Mouse (Mus musculus): Measurements from ENCODE around the gene Tns1. TPM values are rescaled to one million over a fixed set of nuclear protein-coding genes. Genes with fewer than 3 reads are reported as not detected.
"Not testable (repeated sequence)": the region's sequence is repeated elsewhere in the genome, so short reads cannot be mapped to it uniquely, and the experiment has no call there.

The Tns1 gene
- 38.8 and 39.4 TPM in 2 replicates for polyA plus RNA-seq (2016; fragmentation: Nextera tagmentation; extraction: Ambion mirVana)

DNA sequence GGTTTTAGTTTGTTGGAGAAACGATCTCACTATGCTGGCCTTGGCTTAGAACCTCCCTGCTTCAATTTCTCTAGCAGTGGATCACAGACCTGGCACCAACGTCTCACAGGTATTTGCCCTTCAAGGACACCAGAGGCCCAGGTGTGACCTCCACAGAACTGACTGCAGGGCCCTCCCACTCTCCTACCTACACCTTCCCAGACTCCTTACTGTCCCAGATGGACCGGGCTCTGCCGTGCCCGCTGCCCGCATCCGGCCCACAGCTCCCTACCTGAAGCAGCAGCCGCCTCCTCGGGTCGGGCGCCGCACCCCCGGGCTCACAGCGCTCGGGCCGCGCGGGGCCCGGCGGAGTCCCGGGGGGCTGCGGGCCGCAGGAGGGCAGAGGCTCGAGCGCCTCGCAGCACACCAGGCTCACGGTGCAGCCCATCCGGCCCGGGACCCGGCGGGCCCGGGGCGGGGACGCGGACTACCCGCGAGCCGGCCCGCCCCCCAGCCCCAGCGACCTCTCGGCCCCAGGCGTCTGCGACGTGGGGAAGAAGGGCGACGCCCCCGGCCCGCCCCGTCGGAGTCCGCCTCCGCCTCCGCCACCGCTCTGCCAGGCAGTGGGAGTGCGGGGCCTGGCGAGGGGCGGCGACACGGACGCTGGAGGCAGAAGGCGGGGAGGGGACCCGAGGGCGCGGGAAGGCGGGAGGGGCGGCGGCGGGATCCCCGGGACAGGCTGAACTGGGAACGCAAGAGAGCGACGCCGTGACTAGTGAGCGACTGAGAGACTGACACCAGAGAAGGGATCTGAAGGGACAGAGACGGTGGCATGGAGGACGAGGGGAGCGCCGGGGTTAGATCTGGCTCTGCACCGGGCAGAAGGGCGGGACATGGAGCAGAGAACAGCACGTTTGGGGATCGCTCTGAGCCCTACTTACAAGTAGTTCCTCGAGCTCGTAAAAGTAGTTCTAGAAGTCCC is at the start of gene Tns1:
Gene Tns1, minus strand, starts transcription at position 429 of the 961 bp plus-strand sequence.
- H3K9me3 ChIP-seq, result no peaks in the 10 kb centered on the region
- peak within 1 kb of the TSS; percentile 58 for H3K4me3 ChIP-seq
- ATAC-seq (ENCODE audit: insufficient number of reproducible peaks, insufficient read depth, low FRiP score, low TSS enrichment), result peak; percentile 59; the same call in 1 of the 2 replicates
- peaks cover 7% of the 10 kb centered on the region; the same call in 1 of the 2 replicates for H3K4me1 ChIP-seq
- H3K4me2 ChIP-seq (replicated peaks), result peak within 1 kb of the TSS; percentile 97
- peaks cover 33% of the 10 kb centered on the region for H3K27me3 ChIP-seq
- no peaks in the 10 kb centered on the region for H3K36me3 ChIP-seq
- H3K9ac ChIP-seq, result peak within 1 kb of the TSS; percentile 75
- H3K27ac ChIP-seq, result no peak within 1 kb of the TSS
- WGBS, result 1% methylated on average over 76 of the region's 84 CpGs

DNA sequence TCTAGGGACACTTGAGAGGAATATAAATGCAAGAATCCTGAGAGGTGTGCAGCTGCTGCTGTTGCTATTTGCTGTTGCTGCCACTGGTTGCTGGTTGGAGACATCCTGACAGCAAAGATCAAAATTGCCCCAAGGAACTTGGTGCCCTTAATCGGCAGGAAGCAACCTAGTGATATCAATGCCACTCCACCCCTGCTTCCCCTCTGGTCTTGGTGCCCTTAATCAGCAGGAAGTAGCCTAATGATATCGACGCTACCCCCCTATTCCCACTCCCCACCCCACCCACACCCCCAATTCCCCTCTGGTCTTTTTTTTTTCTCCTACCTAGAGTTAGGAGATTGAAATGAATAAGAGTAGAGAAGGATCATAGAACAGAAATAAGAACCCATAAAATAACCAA is 48.5 kb upstream of the Tns1 start:
- Histone ChIP-seq H3K9me3 (no peaks in the 10 kb centered on the region), H3K4me2 (replicated peaks) (no peak overlapping the region), H3K9ac (no peak overlapping the region), H3K4me3 (no peak overlapping the region), H3K36me3 (no peaks in the 10 kb centered on the region), H3K27ac (no peak overlapping the region), H3K27me3 (no peaks in the 10 kb centered on the region), H3K4me1 (no peaks in the 10 kb centered on the region)
- 72% methylated on average over 3 of the region's 3 CpGs for WGBS
- no peak for ATAC-seq (ENCODE audit: insufficient number of reproducible peaks, insufficient read depth, low FRiP score, low TSS enrichment)

DNA sequence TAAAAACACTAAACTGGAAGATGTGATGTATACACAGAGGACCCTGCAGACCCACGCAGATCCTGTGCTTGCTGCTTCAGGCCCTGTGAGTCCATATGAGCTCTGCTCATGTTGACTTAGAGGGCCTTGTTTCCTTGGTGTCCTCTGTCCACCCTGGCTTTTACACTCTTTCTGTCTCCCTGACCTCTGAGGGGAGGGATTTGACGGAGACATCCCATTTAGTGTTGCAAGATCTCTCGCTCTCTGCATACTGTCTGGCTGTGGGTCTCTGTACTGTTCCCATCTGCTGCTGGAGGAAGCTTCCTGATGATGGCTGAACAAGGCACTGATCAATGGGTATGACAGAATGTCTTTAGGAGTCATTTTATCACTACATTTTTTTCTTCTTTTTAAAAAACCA is 45.5 kb upstream of the Tns1 start:
- Histone ChIP-seq H3K4me2 (replicated peaks) (no peak overlapping the region), H3K27me3 (no peaks in the 10 kb centered on the region), H3K36me3 (no peaks in the 10 kb centered on the region), H3K9ac (no peak overlapping the region), H3K27ac (no peak overlapping the region), H3K4me3 (no peak overlapping the region), H3K4me1 (no peaks in the 10 kb centered on the region), H3K9me3 (no peaks in the 10 kb centered on the region)
- ATAC-seq (ENCODE audit: insufficient number of reproducible peaks, insufficient read depth, low FRiP score, low TSS enrichment), result no peak
- WGBS, result 91% methylated on average over 3 of the region's 3 CpGs

DNA sequence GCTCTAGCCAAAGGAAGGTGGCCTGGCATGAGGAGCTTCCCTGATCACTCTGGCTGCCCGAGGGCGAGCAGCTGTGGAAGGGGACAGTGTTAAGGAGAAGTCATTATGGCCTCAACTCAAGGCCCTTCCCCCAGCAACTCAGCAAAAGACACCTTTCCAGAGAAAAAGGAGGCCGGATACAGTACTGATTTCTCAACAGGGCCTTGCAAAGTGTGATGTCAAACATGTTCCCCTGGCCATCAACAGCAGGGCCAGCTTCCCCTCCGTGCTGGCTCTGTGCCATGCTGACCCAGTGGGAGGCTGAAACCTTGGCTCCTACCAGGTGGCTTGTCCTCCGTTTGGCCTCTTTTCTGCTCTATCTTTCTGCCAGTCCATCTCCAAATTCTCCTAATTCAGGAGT is 42.9 kb upstream of the Tns1 start:
- H3K4me2 ChIP-seq (replicated peaks), result no peak overlapping the region
- H3K27ac ChIP-seq, result no peak overlapping the region
- no peak overlapping the region for H3K4me3 ChIP-seq
- H3K36me3 ChIP-seq, result no peaks in the 10 kb centered on the region
- 75% methylated on average over 5 of the region's 5 CpGs for WGBS
- no peak overlapping the region for H3K9ac ChIP-seq
- H3K4me1 ChIP-seq, result no peaks in the 10 kb centered on the region
- no peak for ATAC-seq (ENCODE audit: insufficient number of reproducible peaks, insufficient read depth, low FRiP score, low TSS enrichment)
- H3K9me3 ChIP-seq, result no peaks in the 10 kb centered on the region
- H3K27me3 ChIP-seq, result no peaks in the 10 kb centered on the region

DNA sequence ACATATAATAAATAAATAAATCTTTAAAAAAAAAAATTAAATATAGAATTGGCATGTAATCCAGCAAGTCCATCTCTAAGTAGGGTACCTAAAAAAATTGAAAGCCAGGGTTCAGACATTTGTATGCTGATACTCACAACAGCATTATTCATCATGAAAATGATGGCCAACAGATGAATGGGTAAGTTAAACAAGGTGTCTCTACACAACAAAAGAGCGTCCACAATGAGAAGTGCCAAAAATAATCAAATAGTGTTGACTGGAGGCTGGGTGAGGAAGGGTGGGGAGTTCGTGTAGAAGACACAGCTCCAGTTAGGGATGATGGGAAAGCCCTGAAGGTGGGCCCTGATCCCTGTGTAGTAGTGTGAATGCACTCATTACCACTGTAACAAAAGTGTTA is 35.8 kb upstream of the Tns1 start:
- ATAC-seq (ENCODE audit: insufficient number of reproducible peaks, insufficient read depth, low FRiP score, low TSS enrichment), result no peak
- no peak overlapping the region for H3K9ac ChIP-seq

DNA sequence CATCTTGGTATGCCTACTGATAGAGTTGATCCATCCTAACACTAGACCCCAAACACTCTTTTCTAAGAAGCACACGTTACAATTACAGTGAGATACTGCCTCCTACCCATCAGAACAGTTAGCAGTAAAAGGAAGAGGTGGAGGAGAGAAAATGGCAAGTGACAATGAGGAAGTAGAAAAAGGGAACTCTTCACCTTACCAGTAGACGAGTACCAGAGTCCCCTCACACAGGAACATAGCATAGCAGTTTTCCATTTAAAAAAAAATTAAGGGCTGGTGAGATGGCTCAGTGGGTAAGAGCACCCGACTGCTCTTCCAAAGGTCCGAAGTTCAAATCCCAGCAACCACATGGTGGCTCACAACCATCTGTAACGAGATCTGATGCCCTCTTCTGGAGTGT is 35.4 kb upstream of the Tns1 start:
- not testable (repeated sequence) for ATAC-seq (ENCODE audit: insufficient number of reproducible peaks, insufficient read depth, low FRiP score, low TSS enrichment); H3K27me3 ChIP-seq; H3K4me3 ChIP-seq; H3K36me3 ChIP-seq; H3K4me1 ChIP-seq; H3K9me3 ChIP-seq; H3K9ac ChIP-seq; H3K4me2 ChIP-seq (replicated peaks); H3K27ac ChIP-seq
- WGBS, result 81% methylated on average over 5 of the region's 5 CpGs

More for the DNA sequence above, 35.8 kb upstream of the Tns1 start:
- H3K4me2 ChIP-seq (replicated peaks), result no peak overlapping the region
- no peaks in the 10 kb centered on the region for H3K36me3 ChIP-seq
- no peaks in the 10 kb centered on the region for H3K27me3 ChIP-seq
- H3K4me3 ChIP-seq, result no peak overlapping the region
- WGBS, result 78% methylated on average over 2 of the region's 2 CpGs
- H3K9me3 ChIP-seq, result no peaks in the 10 kb centered on the region
- no peaks in the 10 kb centered on the region for H3K4me1 ChIP-seq
- H3K27ac ChIP-seq, result no peak overlapping the region

DNA sequence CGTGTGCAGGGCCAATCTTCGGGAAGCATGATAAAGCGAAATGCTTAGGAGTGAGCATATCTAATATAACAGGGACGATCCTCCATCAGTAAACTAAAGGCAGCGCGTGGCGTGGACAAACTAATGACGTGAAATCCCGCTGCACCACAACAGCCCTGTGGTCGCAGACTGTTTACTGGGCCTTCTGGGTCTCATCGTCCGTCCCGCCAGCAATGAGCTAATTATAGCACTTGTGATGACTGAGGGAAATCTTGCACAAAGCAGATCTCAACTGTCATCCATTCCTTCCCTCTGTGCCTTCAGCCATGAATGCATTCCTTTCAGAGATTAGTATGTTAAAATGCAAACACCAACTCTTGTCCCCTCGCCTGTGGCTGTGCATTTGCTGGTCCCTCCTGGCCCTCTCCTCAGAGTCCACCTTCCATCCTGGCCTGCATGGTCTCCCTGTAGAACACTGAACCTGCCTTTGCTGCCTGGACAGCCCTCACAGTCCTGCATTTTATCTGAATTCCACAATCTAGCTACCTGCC is 32.2 kb upstream of the Tns1 start:
- Histone ChIP-seq H3K9ac (no peak overlapping the region), H3K27ac (no peak overlapping the region), H3K27me3 (no peaks in the 10 kb centered on the region), H3K36me3 (no peaks in the 10 kb centered on the region), H3K4me3 (no peak overlapping the region), H3K4me1 (peaks cover 4% of the 10 kb centered on the region; the same call in 1 of the 2 replicates), H3K9me3 (no peaks in the 10 kb centered on the region), H3K4me2 (replicated peaks) (no peak overlapping the region)
- no peak for ATAC-seq (ENCODE audit: insufficient number of reproducible peaks, insufficient read depth, low FRiP score, low TSS enrichment)
- 75% methylated on average over 14 of the region's 14 CpGs for WGBS

DNA sequence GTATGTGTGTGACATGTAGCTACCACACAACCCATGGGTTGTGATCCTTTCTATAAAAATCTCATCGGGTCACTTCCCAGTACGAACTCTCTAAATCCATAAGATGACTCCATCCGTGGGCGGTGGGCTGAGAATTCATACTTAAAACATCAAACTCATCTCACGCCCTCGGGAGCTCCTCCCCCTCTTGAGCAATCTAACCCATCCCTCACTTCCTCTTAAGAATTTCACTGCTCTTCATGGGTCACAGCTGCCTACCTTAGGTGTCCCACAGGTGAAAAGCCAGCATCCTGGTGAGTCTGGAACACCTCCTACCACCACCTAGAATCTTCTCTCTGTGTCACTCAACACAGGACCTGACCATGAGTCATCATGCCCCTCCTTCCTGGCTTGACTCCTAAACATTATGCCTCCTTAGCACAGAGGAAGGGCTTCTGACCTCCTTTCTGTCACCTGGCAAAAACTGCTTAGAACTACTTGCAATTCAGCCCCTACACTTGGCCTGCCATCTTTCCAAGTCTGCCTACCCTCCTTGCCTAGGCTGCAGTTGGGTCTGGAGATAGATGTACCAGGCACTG is 31.3 kb upstream of the Tns1 start:
- Histone ChIP-seq H3K9me3 (no peaks in the 10 kb centered on the region), H3K4me3 (no peak overlapping the region), H3K9ac (no peak overlapping the region), H3K4me2 (replicated peaks) (no peak overlapping the region), H3K36me3 (no peaks in the 10 kb centered on the region), H3K4me1 (peaks cover 4% of the 10 kb centered on the region; the same call in 1 of the 2 replicates), H3K27me3 (no peaks in the 10 kb centered on the region), H3K27ac (no peak overlapping the region)
- no peak for ATAC-seq (ENCODE audit: insufficient number of reproducible peaks, insufficient read depth, low FRiP score, low TSS enrichment)
- WGBS, result 87% methylated on average over 6 of the region's 6 CpGs

DNA sequence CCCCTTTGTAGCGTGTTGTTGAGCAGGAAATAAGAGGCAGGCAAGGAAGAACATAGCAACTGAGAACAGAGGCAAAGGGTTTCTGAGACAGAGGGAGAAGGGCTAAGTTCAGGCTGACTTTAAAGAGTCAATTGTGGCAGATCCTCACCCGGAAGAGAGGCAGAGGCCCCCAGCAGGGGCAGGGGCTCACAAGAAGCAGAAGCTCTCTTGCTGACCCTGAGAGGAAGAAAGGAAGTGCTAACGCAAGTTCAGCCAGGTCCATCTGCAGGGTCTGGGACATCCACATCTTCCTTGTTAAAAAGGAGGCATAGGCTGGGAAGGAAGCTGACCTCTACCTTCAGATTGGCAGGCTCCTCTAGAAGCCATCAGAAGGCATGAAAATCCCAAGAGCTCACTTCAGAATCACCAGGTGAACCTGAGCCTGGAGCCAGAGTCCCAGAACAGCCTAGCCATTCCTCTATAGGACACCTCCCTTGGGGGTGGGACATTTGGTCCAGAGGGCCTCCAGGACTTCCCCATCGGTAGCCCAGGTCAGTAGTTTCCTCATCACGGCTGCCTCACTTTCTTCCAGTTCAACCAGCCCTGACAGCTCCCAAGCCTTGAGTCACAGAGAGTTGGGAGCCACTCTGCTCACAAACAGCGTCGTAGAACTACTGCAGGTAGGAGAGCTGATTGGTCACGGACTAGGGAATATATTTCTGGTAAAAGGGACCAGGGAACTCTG is 29.4 kb upstream of the Tns1 start, which contains the start of gene Cxcr2:
Gene Cxcr2, plus strand, starts transcription at position 529 of the 724 bp plus-strand sequence.
- Histone ChIP-seq H3K36me3 (no peaks in the 10 kb centered on the region), H3K4me2 (replicated peaks) (no peak within 1 kb of the TSS), H3K27ac (no peak within 1 kb of the TSS), H3K9me3 (no peaks in the 10 kb centered on the region), H3K4me3 (no peak within 1 kb of the TSS), H3K27me3 (no peaks in the 10 kb centered on the region), H3K9ac (no peak within 1 kb of the TSS), H3K4me1 (peaks cover 4% of the 10 kb centered on the region; the same call in 1 of the 2 replicates)
- ATAC-seq (ENCODE audit: insufficient number of reproducible peaks, insufficient read depth, low FRiP score, low TSS enrichment), result no peak
- 69% methylated on average over 8 of the region's 8 CpGs for WGBS

DNA sequence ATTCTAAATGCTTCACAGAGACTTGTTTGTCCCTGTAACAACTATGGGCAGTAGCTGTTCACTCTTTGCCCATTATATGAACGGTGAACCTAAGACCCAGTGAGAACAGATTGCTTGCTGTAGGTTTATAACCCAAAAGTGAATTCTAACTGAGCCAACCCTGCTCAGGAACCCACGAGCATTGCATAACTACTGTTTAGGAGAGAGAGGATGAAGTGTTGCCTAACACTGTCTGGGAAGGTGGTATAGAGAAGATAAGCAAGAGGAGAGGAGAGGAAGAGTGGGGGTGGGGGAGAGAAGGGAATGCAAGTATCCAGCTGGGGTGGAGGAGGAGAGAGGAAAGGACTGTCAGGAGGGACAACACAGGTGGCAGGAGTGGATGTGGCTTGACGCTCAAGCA is 26.8 kb upstream of the Tns1 start:
- Histone ChIP-seq H3K9ac (no peak overlapping the region), H3K9me3 (no peaks in the 10 kb centered on the region), H3K4me1 (peaks cover 4% of the 10 kb centered on the region; the same call in 1 of the 2 replicates), H3K36me3 (no peaks in the 10 kb centered on the region), H3K4me3 (no peak overlapping the region), H3K4me2 (replicated peaks) (no peak overlapping the region), H3K27ac (no peak overlapping the region), H3K27me3 (no peaks in the 10 kb centered on the region)
- 71% methylated on average over 3 of the region's 3 CpGs for WGBS
- ATAC-seq (ENCODE audit: insufficient number of reproducible peaks, insufficient read depth, low FRiP score, low TSS enrichment), result no peak

DNA sequence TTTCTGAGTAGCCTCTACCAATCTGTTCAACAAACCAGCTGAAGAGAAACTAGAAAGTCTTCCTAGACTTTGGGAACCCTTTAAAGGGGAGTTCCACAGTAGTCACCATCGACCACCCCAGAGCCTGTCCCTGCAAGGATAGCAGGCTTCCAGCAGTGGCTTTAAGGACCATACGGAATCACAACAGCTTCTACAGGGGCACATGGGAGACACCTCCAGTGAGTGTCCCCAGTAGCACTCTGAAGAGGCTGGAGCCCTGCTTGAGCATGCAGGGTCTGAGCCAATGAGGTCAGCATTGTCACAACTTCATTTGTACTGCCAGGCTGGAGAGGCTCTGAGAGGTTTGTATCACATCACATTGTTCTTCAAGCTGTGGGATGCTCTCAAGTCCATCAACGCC is 25.9 kb upstream of the Tns1 start:
- Histone ChIP-seq H3K9ac (no peak overlapping the region), H3K27ac (no peak overlapping the region), H3K4me2 (replicated peaks) (no peak overlapping the region), H3K9me3 (no peaks in the 10 kb centered on the region), H3K4me1 (peaks cover 4% of the 10 kb centered on the region; the same call in 1 of the 2 replicates), H3K27me3 (no peaks in the 10 kb centered on the region), H3K4me3 (no peak overlapping the region), H3K36me3 (no peaks in the 10 kb centered on the region)
- ATAC-seq (ENCODE audit: insufficient number of reproducible peaks, insufficient read depth, low FRiP score, low TSS enrichment), result no peak
- 77% methylated on average over 3 of the region's 3 CpGs for WGBS

Measured in embryonic facial prominence, embryonic 12.5 days (tissue).